Mouse (Mus musculus): Measurements from ENCODE around the gene Igsf11.

Igsf11 gene

DNA sequence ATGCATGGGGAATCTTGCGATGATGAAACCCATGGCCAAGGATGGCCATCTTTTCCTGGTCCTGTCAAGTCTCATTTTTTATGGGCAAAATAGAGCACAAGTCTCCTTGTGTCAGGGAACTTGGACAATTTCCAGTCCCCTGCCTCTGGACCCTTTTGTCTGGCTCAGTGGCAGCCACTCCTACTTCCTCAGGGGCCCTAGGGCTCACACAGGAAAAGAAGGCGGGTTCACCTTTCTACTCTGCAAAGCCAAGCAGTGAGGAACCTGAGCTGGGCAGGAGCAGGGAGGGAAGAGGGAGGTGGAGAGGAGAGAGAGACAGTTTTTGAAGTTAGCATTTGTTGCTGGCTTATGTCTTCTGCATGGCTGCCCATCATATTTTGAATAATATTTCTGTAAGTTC, 93.9 kb downstream of the Igsf11 start:
- no peak for DNase-seq

DNA sequence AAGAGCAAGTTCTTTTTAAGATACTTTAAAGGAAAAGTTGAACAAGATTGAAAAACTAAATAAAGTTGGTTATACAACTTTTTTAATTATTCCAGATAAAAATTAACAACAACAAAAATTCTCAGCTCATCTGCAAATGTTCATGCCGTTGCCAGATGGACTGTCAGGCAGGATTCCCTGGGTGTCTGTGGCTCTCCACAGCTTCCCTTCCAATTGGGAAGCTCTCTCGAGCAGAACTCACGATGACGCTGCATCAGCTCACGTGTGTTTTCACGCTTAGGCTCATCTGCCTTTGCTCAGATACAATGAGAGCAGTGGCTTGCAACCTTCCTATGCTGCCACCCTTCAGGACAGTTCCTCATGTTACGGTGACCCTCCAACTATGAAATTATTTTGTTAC, 101.2 kb downstream of the Igsf11 start:
- no peak for DNase-seq

DNA sequence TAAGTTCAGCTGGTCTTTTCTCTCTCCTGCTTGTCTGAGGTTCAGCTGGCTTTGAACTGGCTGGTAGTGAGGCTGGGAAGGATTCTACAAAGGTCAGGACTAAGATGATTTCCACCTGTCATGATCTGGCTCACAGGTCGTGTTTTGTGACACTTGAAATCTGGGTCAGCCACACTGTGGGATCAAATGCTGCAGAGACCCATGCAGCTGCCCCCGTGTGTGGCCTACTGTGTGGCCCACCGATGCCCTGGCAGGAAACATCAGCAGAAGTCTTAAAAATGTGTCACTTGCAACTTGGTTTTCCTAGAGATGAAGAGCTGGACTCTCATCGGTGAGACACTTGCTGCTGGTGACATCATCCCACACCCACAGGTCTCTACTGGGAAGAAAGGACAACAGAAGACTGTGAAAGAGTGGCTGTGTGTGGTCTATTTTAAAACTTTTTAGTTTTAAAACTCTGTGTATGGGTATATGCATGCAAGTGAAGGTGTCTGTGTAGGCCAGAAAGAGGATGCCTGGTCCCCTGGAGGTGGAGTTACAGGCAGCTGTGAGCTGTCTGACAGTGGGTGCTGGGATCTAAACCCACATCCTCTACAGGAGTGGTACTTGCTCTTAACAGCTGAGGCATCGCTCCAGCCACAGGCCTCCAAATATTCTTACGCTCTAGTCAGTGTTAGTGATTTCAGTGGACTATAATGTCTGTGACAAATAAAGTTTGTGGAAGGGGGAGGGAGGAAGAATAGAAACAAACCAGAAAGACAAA, 106.2 kb downstream of the Igsf11 start:
- no peak for DNase-seq

DNA sequence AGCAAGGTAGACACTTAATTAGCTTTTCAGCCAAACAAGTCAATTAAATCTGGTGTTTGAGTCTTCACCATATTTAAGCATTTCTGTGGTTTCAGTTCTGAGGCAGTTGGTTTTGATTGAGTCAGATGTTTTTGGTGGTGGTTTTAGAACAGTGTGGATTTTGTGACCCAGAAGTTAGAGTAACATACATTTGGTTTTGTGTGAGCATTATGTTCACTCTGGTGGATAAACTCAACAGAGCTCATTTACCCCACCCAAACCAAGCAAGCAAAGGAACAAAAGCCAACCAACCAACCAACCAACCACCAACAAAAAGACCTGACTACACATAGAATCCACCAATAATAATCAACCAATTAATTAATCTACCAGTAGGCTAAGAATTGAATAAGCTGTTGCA, 106.8 kb downstream of the Igsf11 start:
- no peak for DNase-seq

DNA sequence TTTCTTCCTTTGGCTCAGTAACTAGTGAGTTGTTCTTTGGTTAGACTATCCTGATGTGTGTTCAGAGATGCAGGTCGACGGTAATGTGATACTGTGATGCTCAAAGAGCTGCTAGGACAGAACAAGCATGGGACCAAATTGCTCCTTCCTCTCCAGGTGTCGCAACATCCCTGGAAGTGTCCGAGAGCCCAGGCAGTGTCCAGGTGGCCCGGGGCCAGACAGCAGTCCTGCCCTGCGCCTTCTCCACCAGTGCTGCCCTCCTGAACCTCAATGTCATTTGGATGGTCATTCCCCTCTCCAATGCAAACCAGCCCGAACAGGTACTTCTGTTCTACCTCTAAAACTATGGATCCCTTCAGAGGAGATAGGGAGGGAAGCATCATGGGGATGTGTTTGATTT, 114.5 kb downstream of the Igsf11 start:
- DNase-seq, result no peak

DNA sequence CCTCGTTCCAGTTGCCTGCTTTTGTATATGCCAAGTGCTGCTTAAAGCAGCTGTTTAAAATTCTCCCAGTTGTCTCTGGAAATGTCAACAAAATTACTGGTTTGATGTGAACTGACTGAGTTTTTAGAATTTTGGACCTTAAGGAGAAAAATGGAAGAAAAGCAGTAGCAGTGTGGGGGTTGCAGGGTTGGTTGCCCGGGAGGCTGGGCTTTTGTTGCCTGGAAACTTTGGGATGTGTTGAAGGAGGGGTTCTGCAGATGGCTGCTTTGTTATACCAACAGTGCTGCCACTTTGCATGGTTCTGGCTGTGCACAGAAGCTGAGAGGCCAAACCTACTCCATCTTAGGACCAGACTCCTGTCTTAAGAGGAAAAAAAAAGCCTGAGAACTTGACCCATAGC, 127.0 kb downstream of the Igsf11 start:
- DNase-seq, result no peak

DNA sequence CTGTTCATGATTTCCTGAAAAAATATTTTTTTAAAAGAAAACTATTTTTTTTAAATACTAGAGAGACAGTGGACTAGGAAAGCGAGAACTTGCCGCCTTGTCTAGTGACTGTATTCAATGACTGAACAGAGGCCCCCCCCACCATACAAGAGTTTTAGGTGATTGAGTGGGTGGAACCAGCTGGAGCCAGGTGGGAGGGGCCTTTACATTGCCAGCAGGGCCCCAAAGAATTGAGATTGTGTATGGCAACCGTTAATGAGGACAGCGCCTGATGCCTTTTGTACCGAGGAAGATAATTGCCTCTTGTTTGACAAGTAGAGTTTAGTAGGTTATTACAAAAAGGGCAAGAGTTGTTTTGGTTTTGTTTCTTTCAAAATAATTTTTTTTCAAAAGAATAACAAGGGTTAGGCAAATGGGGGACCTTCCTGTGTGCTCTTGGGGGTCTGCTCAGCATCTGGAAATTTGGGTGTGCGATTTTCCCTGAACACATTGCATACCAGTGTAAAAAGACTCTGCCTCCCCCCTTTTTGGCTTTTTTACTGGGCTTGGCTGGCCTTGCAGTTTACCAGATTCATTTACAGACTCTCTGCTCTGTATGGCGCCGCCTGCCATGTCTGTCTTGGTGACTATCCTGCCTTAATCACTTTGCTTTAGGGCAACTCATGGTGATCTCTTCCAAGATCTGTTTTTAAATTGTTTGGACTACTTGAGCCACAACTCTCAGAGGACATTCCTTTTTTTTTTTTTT, 133.7 kb downstream of the Igsf11 start:
- no peak for DNase-seq

DNA sequence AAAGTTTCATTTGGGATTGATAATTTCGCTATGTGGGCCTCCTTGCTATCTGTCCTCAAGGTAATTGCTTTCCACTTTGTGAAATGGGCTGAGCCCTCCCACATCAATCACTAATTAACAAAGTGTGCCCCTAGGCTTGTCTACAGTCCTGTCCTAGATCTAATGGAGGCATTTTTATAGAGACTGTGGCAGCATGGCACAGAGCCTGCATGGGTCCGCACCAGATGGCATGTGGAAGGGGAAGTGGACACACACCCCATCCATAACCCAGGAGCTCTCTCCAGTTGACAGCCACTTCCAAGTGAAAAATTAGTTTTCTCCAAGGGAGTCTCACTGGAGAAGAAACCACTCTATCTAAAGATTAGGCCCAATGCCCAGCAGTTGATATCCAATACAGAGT, 138.9 kb downstream of the Igsf11 start:
- no peak for DNase-seq

DNA sequence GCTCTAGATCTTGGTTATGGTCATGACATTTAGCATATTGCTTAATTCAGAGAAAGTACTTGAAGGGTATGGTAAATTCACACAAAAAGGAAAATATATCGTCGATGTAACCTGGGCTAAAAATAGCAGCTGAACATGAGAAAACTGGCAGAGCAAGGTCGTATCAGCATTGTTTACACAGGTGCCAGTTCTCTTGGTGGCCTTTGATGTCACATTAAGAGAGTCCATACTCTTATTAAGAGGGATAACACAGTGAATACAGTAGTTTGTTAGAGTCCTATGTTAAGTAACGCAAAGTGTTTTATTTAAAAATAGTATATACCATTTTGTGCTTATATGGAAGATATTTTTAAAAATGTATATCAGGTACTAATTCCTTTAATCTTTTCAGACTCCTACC, 144.8 kb downstream of the Igsf11 start:
- no peak for DNase-seq

DNA sequence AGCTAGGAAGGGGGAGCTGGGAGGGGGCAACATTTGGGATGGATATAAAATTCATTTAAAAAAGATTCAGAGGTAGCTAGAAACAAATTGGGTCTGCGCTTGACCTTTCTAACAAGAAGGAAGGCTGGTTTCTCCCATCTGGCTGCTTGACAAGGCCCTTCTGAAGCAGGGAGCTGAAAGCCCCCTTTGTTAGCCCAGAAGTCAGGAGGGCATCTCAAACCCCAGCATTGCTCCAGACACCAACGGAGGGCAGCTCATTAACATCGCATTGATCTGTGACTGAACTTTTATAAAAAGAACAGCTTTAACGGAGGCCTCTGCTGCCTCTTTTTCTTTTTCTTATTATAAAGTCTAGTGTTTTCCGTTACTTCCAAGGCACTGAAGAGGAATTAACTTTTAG, 151.9 kb downstream of the Igsf11 start:
- DNase-seq, result no peak

DNA sequence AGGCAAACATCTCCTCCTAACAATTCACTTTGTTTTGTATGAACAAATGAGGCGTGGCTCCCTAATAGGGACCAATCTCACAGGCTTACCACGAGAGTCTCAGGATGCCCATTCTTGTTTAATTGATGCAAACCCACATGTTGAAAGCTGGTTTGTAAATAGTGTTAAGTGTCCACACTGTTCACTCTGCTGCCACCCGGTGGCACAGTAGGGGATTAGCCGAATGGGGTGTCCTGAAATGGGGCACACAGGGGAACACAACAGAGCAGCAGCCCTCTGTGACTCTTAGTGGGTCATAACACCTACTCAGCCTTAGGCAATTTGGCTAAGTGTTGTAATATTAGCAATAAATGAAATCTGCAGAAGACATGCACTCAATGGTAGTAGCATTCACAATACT, 156.4 kb downstream of the Igsf11 start:
- peak; percentile 49 for DNase-seq

DNA sequence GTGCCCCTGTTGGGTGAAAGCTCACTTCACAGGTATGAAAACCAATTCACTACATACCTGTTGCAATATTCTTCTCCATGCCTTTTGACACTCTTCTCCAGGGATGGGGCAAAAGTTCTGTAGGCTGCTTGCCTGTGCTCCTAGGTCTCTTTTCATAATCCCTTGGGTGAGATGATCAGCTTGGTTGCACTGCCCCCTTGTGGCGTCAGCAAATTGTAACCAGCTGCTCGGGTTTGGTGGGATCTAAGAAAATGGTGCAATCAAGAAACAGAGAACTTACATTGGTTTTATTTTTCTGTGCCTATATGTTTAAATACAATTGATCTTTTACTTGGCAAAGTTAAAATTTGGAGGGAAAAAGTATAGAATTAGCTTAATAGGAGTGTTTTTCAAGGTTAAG, 160.5 kb downstream of the Igsf11 start:
- peak; percentile 69 for DNase-seq

DNA sequence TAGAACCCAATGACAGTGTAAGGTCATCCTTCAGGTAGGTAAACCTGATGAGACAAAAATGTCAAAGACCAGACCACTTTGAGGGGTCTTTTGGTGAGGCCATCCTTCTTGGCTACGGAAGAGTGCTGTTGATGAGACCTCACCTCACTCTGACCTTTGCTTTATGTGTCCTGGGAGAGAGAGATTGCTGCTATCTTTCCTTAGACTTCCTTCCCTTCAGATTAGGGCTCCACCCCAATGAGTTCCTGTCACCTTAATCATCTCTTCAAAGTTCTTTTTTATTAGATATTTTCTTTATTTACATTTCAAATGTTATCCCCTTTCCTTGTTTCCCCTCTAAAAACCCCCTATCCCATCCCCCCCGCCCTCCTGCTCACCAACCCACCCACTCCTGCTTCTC, 161.3 kb downstream of the Igsf11 start:
- no peak for DNase-seq

DNA sequence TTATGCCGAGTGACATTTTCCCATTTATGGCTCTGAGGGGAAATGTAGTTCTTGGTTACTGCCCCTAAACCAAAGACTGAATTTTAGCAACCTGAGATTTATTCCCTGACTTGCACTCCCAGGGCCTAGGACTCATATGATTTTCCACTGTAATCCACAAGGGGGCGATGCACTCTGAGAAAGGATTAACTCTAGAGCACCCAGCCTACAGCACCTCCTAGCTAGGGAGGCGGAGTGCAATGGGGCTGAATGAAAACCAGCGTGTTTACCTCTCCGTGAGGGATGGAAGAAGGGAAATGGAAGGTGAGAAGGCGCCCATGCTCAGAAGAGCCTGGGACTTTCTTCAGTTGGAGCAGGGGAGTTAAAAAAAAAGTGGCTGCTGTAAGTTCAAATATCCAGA, 163.6 kb downstream of the Igsf11 start:
- DNase-seq, result peak; percentile 20

DNA sequence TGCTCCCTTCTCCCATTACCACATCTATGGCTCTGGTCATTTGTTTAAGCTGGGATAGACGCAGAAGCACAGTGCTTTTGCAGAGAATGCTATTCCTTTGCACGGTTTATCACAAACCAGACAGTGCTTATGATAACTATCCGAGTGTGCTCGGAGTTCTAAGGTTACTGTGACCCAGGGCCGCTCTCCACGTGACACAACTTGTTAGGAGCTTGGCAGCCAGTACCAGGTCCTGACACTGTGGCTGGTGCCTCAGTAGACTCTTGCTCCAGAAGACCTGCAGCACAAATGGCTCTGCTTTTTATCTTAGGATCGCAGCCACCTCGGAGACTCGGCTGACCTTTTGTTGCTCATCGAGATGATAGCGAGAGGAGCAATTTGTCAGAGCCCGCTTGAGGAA, 164.5 kb downstream of the Igsf11 start:
- DNase-seq, result no peak

DNA sequence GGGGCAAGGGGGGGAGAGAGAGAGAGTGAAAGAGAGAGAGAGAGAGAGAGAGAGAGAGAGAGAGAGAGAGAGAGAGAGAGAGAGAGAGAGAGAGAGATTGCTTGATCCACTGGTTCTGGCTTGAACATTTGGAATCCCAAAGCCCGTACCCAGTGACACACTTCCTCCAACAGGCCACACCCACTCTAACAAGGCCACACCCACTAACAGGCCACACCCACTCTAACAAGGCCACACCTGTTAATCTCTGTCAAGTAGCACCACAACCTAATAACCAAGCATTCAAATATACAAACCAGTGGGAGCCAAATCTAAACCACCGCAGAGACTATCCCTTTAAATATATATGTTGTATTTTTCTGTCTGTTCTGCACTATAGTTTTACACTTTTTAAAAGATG, 166.4 kb downstream of the Igsf11 start:
- DNase-seq, result no peak

DNA sequence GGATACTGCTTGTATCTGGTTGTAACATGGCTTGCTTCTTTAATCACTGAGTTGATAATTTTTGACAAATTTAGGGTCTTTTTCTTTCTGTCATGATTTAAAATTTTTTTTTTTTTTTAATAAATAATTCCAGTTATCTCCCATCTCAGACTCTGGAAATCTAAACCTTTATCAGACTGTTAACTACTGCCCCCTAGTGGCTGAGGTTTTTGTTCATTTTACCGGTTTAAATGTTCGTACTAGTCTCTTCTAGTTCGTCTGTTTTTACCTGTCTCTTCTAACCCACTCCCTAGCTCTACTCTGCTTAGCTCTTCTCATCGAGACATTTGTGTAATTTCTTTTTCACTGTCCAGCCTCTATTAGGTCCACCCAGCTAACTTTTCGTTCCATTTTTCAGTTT, 170.1 kb downstream of the Igsf11 start:
- DNase-seq, result no peak

DNA sequence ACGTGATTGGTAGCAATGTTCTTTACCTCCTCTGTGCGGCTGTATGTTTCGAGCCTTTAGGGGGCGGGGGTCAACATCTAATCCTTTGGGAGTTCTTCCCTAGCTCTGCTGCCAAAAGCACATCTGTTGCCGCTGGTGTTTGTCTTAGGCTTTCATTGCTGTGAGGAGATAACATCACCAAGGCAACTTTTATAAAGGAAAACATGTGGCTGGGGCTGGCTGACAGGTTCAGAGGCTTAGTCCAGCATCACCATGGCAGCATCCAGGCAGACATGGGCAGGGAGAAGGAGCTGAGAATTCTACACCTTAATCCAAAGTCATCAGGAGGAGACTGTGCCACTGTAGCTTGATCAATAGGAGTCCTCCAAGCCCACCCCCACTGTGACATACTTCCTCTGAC, 173.1 kb downstream of the Igsf11 start:
- no peak for DNase-seq

DNA sequence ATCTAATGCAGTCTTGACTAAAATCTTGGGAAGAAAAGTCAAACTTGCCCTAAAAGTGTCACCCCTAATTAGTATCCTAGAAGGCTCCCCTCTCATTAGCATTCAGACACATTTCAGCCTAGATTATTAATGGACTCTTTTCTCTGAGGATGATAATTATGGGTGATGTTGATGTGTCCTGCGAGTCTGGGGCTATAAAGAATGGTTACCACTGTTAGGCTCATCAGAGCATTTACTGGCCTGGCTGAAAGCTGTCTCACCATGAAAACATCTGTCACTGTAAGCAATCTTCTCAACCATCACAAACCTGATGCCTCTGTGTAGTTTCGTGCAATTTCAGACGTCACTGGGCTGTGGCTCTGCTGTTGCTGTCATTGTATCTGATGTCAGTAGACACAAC, 179.0 kb downstream of the Igsf11 start:
- DNase-seq, result no peak
